Mouse (Mus musculus) ES-E14 (cell line): ENCODE results near the gene Yipf4. TPM values are rescaled to one million over a fixed set of nuclear protein-coding genes. Genes with fewer than 3 reads are reported as not detected.

Experiments
- DNase-seq: peaks from one replicate; pipeline ENCODE4 v3.0.0-alpha.2; 2013; ENCODE audit warnings: low read depth, low spot score
- H3K27ac ChIP-seq: 2 replicates; pipeline ENCODE4 v1.5.1; 2012; ENCODE audit warnings: low read depth, mild to moderate bottlenecking, low read length, moderate library complexity, mixed read lengths; ENCODE audit not compliant: poor library complexity, insufficient read depth, severe bottlenecking
- H3K36me3 ChIP-seq: 2 replicates; pipeline ENCODE4 v1.6.1; 2012; ENCODE audit warnings: mild to moderate bottlenecking, low read length, moderate library complexity, mixed read lengths; ENCODE audit not compliant: control insufficient read depth, poor library complexity, insufficient read depth, severe bottlenecking
- H3K4me1 ChIP-seq, 2 experiments: fragments of 150-350 bp in 1 of 2; sonication (generic) in 1 of 2; 2 replicates each; pipeline ENCODE4 v1.6.1; 2012; ENCODE audit warnings: low read length in 2 of 2, mild to moderate bottlenecking in 1 of 2, mixed read lengths in 1 of 2; ENCODE audit not compliant: control insufficient read depth in 2 of 2, insufficient read depth in 2 of 2, poor library complexity in 1 of 2
- H3K4me3 ChIP-seq, 2 experiments: fragments of 150-350 bp in 1 of 2; sonication (generic) in 1 of 2; 2 replicates each; pipeline ENCODE4 v1.5.1; 2012; ENCODE audit warnings: low read length in 2 of 2, low read depth in 1 of 2, mild to moderate bottlenecking in 1 of 2, mixed read lengths in 1 of 2; ENCODE audit not compliant: insufficient read depth in 1 of 2, poor library complexity in 1 of 2, severe bottlenecking in 1 of 2
- H3K9ac ChIP-seq: 2 replicates; pipeline ENCODE4 v1.6.1; 2012; ENCODE audit warnings: low read depth, mild to moderate bottlenecking, low read length, mixed read lengths; ENCODE audit not compliant: poor library complexity, insufficient read depth, severe bottlenecking
- H3K9me3 ChIP-seq: fragments of 150-350 bp; sonication (generic); 2 replicates; pipeline ENCODE4 v1.6.1; 2012; ENCODE audit warnings: low read depth, mild to moderate bottlenecking, low read length; ENCODE audit not compliant: control insufficient read depth, insufficient read depth
- CHD2 ChIP-seq: IDR thresholded peaks from 2 replicates; pipeline ENCODE4 v1.6.1; 2014; ENCODE audit warnings: mild to moderate bottlenecking, low read depth, low read length, inconsistent platforms
- HCFC1 ChIP-seq: IDR thresholded peaks from 2 replicates; pipeline ENCODE4 v1.6.1; 2012; ENCODE audit warnings: low read length, inconsistent platforms, borderline replicate concordance; ENCODE audit not compliant: insufficient read depth
- MAFK ChIP-seq: IDR thresholded peaks from 2 replicates; pipeline ENCODE4 v1.6.1; 2014; ENCODE audit warnings: mild to moderate bottlenecking, low read depth, low read length, inconsistent platforms; ENCODE audit not compliant: insufficient read depth
- ZC3H11A ChIP-seq: IDR thresholded peaks from 2 replicates; pipeline ENCODE4 v1.6.1; 2012; ENCODE audit warnings: low read depth, mild to moderate bottlenecking, inconsistent platforms, low read length, borderline replicate concordance
- ZNF384 ChIP-seq: IDR thresholded peaks from 2 replicates; pipeline ENCODE4 v1.6.1; 2012; ENCODE audit warnings: low read depth, low read length, inconsistent platforms
- in situ Hi-C, 2 experiments: fragments of 600-800 bp; cut with MboI; formaldehyde crosslinking; loops; one replicate each; pipeline ENCODE4 v1.15.1; 2025; ENCODE audit warnings: low sequenced_read_pairs in 2 of 2, inconsistent platforms in 1 of 2; ENCODE audit not compliant: unreplicated experiment in 2 of 2
- total RNA-seq: library from RNA; depleted of rRNA; stranded (reverse); fragments of 300-350 nt; gene quantifications from 2 replicates; pipeline ENCODE4 v1.2.3, GENCODE M21; 2012; rRNA removed

The Yipf4 gene
- total RNA-seq, 1 experiment: 69.7 TPM

DNA sequence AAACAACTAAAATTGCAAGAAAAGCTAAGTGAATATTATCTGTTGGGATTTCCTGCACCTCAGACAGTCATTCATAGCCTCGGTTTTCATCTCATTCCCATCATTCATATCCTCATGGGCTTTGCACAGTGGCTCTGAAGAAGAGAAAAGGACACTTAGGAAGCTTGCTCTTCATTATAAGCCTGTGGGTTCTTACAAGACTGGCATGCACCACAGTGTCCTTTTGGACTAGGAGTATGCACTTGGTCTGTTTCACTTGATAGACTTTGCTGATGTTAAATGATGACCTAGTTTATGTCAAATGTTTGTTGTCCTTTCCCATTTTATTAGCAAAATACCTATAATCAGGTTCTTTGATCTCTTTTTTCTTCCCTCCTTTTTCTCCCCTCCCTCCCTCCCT lies 48.2 kb downstream of the Yipf4 start:
- DNase-seq: no peak
- Histone ChIP-seq H3K9me3 (no peaks in the 10 kb centered on the region), H3K4me1 (peaks cover 0 to 6% of the 10 kb centered on the region in 2 experiments; a peak in 1 of 4 replicates), H3K36me3 (no peaks in the 10 kb centered on the region), H3K9ac (no peak overlapping the region), H3K27ac (no peak overlapping the region), H3K4me3 (no peak overlapping the region)
- TF ChIP-seq MAFK (no peak), ZNF384 (no peak), CHD2 (no peak), ZC3H11A (no peak), HCFC1 (no peak)
- in situ Hi-C loops: no loop called here

DNA sequence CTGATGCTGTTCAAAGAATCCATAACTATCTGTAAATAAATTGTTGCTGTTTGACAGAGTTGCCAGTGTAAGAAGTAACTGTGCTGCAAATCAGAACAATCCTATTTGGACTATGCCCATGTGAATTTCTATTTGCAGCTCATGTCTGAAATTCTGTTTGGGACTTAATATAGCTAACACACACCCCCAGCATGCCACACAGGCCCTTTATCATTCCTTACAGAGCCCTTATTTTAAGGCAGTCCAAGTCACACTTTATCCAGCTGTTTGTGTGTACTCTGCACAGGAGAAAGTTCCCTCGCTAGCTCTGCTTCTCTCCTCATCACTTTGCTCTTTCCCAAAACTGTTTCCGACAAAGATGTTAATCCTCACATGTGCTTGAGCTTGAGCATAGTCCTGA lies 54.3 kb downstream of the Yipf4 start:
- Histone ChIP-seq H3K27ac (no peak overlapping the region), H3K9ac (no peak overlapping the region), H3K9me3 (no peaks in the 10 kb centered on the region), H3K4me3 (no peak overlapping the region), H3K36me3 (no peaks in the 10 kb centered on the region; the same call in 1 of the 2 replicates), H3K4me1 (0 out of 4 replicates have a peak, but pooled peaks cover 0 to 1% of the 10 kb centered on the region in 2 experiments)
- DNase-seq: no peak
- TF ChIP-seq HCFC1: no peak
- TF ChIP-seq MAFK: no peak
- TF ChIP-seq ZC3H11A: no peak
- in situ Hi-C loops: no loop called here

Other genes starting within 250 kb of the Yipf4 start
- 59.1 and 66.7 TPM in 2 replicates for gene Memo1, start 194.0 kb upstream of the Yipf4 start, total RNA-seq
- gene Dpy30, start 165.5 kb upstream of the Yipf4 start, total RNA-seq: 180 TPM in 2 replicates
- 39.0 and 48.8 TPM in 2 replicates for gene Spast, start 150.5 kb upstream of the Yipf4 start, total RNA-seq
- gene Slc30a6, start 93.9 kb upstream of the Yipf4 start, total RNA-seq: 29.9 and 40.6 TPM in 2 replicates
- gene Nlrc4, start 30.4 kb upstream of the Yipf4 start, total RNA-seq: 2.3 and 2.4 TPM in 2 replicates
- gene Birc6, start 38.8 kb downstream of the Yipf4 start, total RNA-seq: 122 and 125 TPM in 2 replicates
- gene Ttc27, start 228.2 kb downstream of the Yipf4 start, total RNA-seq: 50.3 and 52.3 TPM in 2 replicates